Mouse (Mus musculus) liver, postnatal 0 days (tissue): Measurements from ENCODE around the gene Epha4.

Experiments
- CTCF ChIP-seq: sonication (generic); IDR thresholded peaks from 2 replicates; pipeline ENCODE4 v1.5.1; 2016; ENCODE audit warnings: antibody characterized with exemption, low read depth
- EP300 ChIP-seq: IDR thresholded peaks from 2 replicates; pipeline ENCODE4 v1.6.1; 2016; ENCODE audit warnings: antibody characterized with exemption, low read depth, mild to moderate bottlenecking

DNA sequence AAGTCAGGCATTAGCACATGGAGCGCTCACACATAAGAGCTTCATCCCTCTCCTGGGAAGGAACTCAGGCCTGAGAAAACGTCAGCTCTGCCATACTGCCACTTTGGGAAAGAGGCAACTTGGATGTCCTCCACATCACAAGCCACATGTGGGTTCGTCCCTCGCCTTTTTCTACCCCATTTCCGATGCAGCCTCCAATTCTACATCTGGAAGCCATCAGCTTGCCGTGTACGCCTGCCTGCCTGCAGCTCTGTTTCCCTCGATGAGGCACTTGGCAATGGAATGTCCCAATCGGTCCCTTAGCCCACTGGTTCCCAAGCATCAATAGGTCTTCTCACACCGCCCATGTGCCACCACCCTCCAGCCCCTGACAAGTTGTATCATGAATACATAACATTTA lies 110.4 kb downstream of the Epha4 start:
- TF ChIP-seq CTCF (no peak), EP300 (no peak)
